Mouse (Mus musculus) myocyte (in vitro differentiated cells): ENCODE data around the gene Samd4b.

Source experiments
- CEBPB ChIP-seq: IDR thresholded peaks from 2 replicates; pipeline ENCODE4 v1.6.1; 2011; ENCODE audit warnings: mild to moderate bottlenecking, moderate library complexity; ENCODE audit not compliant: poor library complexity, insufficient read depth, severe bottlenecking
- E2F4 ChIP-seq: IDR thresholded peaks from one replicate; pipeline ENCODE4 v1.6.1; 2011; ENCODE audit warnings: mild to moderate bottlenecking, control low read depth, moderate library complexity; ENCODE audit not compliant: insufficient read depth
- MYOD1 ChIP-seq, 3 experiments: IDR thresholded peaks; one replicate each; pipeline ENCODE4 v1.6.1; 2011; ENCODE audit warnings: control low read depth in 2 of 3, low read depth in 2 of 3, mild to moderate bottlenecking in 2 of 3, moderate library complexity in 1 of 3; ENCODE audit not compliant: insufficient read length in 2 of 3, control insufficient read depth in 1 of 3
- POLR2A ChIP-seq: IDR thresholded peaks from one replicate; pipeline ENCODE4 v1.6.1; 2011; ENCODE audit warnings: low read depth, mild to moderate bottlenecking, control low read depth, moderate library complexity; ENCODE audit not compliant: insufficient read length
- POLR2AphosphoS2 ChIP-seq: IDR thresholded peaks from one replicate; pipeline ENCODE4 v1.6.1; 2011; ENCODE audit warnings: low read depth, control low read depth; ENCODE audit not compliant: insufficient read length
- SRF ChIP-seq: IDR thresholded peaks from one replicate; pipeline ENCODE4 v1.6.1; 2011; ENCODE audit warnings: low read depth; ENCODE audit not compliant: control insufficient read depth, insufficient read length
- TCF3 ChIP-seq: IDR thresholded peaks from one replicate; pipeline ENCODE4 v1.6.1; 2011; ENCODE audit warnings: low read depth, control low read depth; ENCODE audit not compliant: insufficient read length

- no peak for TF ChIP-seq POLR2A
- TF ChIP-seq CEBPB, result no peak
- no peak for TF ChIP-seq POLR2AphosphoS2
- TF ChIP-seq E2F4, result no peak
- TF ChIP-seq SRF, result no peak
- TF ChIP-seq MYOD1 (IDR thresholded peaks at IDR 0.05; ENCODE audit: control insufficient read depth in 1 of 3, insufficient read length in 2 of 3, low read depth in 2 of 3), result no peak
- no peak for TF ChIP-seq TCF3
Measured at GRCm38 (mm10) chr7:28647016-28647415, 49.1 kb upstream of the Samd4b start.
